Mouse (Mus musculus) ES-Bruce4 (cell line): ENCODE data around the gene Dmrtc2.

ENCODE experiments used
- CTCF ChIP-seq: IDR thresholded peaks from one replicate; pipeline ENCODE4 v1.8.1; 2011; ENCODE audit warnings: low read depth, low read length
- EP300 ChIP-seq: IDR thresholded peaks from 2 replicates; pipeline ENCODE4 v1.6.1; 2011; ENCODE audit warnings: low read depth, low read length; ENCODE audit not compliant: insufficient read depth

DNA sequence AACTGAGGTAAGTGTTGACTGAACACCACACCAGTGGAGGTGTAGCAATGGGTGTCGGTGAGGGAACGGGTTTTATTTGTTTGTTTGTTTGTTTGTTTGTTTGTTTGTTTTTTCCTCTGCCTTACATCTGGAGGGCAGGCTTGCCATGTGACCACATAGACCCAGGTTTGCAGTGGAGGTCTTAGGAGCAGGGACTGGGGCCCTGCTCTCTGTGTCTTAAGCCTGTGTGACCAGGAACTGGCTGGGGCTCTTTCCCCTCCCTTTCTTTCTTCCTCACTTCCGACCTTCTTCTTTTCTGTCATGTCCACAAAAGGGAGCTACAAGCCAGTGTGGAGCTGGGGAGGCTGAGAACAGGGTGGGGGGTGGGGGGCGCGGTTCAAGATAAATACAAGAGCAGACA is 28.1 kb downstream of the Dmrtc2 start:
- no peak for TF ChIP-seq EP300
- no peak for TF ChIP-seq CTCF
